Mouse (Mus musculus): Measurements from ENCODE around the gene Plekhm2. TPM values are rescaled to one million over a fixed set of nuclear protein-coding genes. Genes with fewer than 3 reads are reported as not detected.

Plekhm2 gene
- total RNA-seq, 2 experiments from 2014 or later = 81.2 to 81.3 TPM

- no peak for DNase-seq (ENCODE audit: low spot score in 2 of 2)
Measured at GRCm38 (mm10) chr4:141605861-141606260, 58.8 kb downstream of the Plekhm2 start, which contains the start of gene Fblim1. TSS of gene Fblim1 (minus strand) at chr4:141606096.

GRCm38 (mm10) chr4:141605421-141605820, 59.3 kb downstream of the Plekhm2 start:
- no peak for DNase-seq (ENCODE audit: low spot score in 2 of 2)

- no peak for DNase-seq (ENCODE audit: low spot score in 2 of 2)
Measured at GRCm38 (mm10) chr4:141604493-141604892, 60.2 kb downstream of the Plekhm2 start.

GRCm38 (mm10) chr4:141603921-141604320, 60.8 kb downstream of the Plekhm2 start:
- DNase-seq (ENCODE audit: low spot score in 2 of 2) = no peak

- no peak for DNase-seq (ENCODE audit: low spot score in 2 of 2)
Measured at GRCm38 (mm10) chr4:141602523-141603223, 62.0 kb downstream of the Plekhm2 start.

- no peak for DNase-seq (ENCODE audit: low spot score in 2 of 2)
Measured at GRCm38 (mm10) chr4:141601148-141601862, 63.4 kb downstream of the Plekhm2 start.

GRCm38 (mm10) chr4:141600364-141600763, 64.3 kb downstream of the Plekhm2 start:
- DNase-seq (ENCODE audit: low spot score in 2 of 2) = no peak

GRCm38 (mm10) chr4:141599251-141600141, 65.2 kb downstream of the Plekhm2 start:
- no peak for DNase-seq (ENCODE audit: low spot score in 2 of 2)

GRCm38 (mm10) chr4:141598894-141599250, 65.8 kb downstream of the Plekhm2 start:
- DNase-seq (ENCODE audit: low spot score in 2 of 2) = no peak

GRCm38 (mm10) chr4:141598199-141598893, 66.4 kb downstream of the Plekhm2 start:
- DNase-seq (ENCODE audit: low spot score in 2 of 2) = no peak

GRCm38 (mm10) chr4:141596700-141597328, 67.9 kb downstream of the Plekhm2 start:
- DNase-seq (ENCODE audit: low spot score in 2 of 2) = no peak

GRCm38 (mm10) chr4:141595605-141596268, 69.0 kb downstream of the Plekhm2 start:
- DNase-seq (ENCODE audit: low spot score in 2 of 2) = no peak

GRCm38 (mm10) chr4:141595138-141595537, 69.6 kb downstream of the Plekhm2 start:
- no peak for DNase-seq (ENCODE audit: low spot score in 2 of 2)

- no peak for DNase-seq (ENCODE audit: low spot score in 2 of 2)
Measured at GRCm38 (mm10) chr4:141591547-141591946, 73.2 kb downstream of the Plekhm2 start.

- DNase-seq (ENCODE audit: low spot score in 2 of 2) = no peak
Measured at GRCm38 (mm10) chr4:141583919-141584318, 80.8 kb downstream of the Plekhm2 start.

- DNase-seq (ENCODE audit: low spot score in 2 of 2) = no peak
Measured at GRCm38 (mm10) chr4:141581051-141581450, 83.6 kb downstream of the Plekhm2 start.

- DNase-seq (ENCODE audit: low spot score in 2 of 2) = no peak
Measured at GRCm38 (mm10) chr4:141578833-141579232, 85.9 kb downstream of the Plekhm2 start.

- DNase-seq (ENCODE audit: low spot score in 2 of 2) = no peak
Measured at GRCm38 (mm10) chr4:141576877-141577276, 87.8 kb downstream of the Plekhm2 start.

- DNase-seq (ENCODE audit: low spot score in 2 of 2) = no peak
Measured at GRCm38 (mm10) chr4:141576404-141576803, 88.3 kb downstream of the Plekhm2 start.
